Mouse (Mus musculus) lung, adult 2 months (tissue): ENCODE measurements at regions not wholly inside any gene's neighbourhood (a gene's known extent, or its start where the extent isn't known, plus 50 kb on each side); places are given as distances from the start of the nearest gene placed in this dataset.

ENCODE experiments used
- CTCF ChIP-seq: fragments of 200-500 bp; IDR thresholded peaks from 2 replicates; pipeline ENCODE4 v1.5.1; 2011; ENCODE audit warnings: mild to moderate bottlenecking, low read length, control low read depth; ENCODE audit not compliant: insufficient read depth
- POLR2A ChIP-seq: fragments of 200-500 bp; IDR thresholded peaks from 2 replicates; pipeline ENCODE4 v1.6.1; 2011; ENCODE audit warnings: low read depth, mild to moderate bottlenecking, control low read depth, low read length, borderline replicate concordance; ENCODE audit errors: extremely low read depth

DNA sequence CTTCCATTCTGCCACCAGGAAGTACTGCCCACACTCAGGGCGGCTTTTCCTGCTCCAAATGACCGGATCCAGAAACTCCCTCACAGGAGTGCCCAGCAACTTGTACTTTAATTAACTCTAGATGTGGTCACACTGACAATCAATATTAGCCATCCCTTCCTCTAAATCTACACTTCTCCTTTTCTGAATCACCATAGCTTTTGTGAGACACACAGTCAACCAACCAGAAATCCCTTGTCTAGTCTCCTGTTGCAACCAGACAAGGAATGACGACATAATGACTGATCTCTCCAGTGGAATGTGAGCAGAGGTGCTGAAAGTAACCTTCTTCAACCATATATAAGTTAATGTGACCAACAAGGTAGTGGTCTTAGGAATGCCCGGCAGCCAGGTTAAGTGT, 277.0 kb upstream of the Acvr2a start:
- TF ChIP-seq CTCF (no peak), POLR2A (no peak)
